In genomic region chr1:157011226-157011625, GRCm38 (mm10) we compare ENCODE assay signal across 27 mouse cellular contexts.
DNase-seq lines count a peak whose midpoint lies in the region; ATAC-seq and TF ChIP-seq lines count a peak whose summit lies in the region.
"Had no signal": no experiment of that assay in that cellular context is flagged by ENCODE, and none has a peak within 500 bp of the region (broad histone marks: within the 10 kb centered on the region; RNA-seq: fewer than 3 reads in every experiment).

No protein-coding gene starts in this region.

- TF ChIP-seq CTCF in liver, adult 2 months (IDR thresholded peaks at IDR 0.05; ENCODE audit: low read depth, low read length): no peak
- no peak for TF ChIP-seq CTCF in C2C12 (IDR thresholded peaks at IDR 0.05; ENCODE audit: control insufficient read depth, insufficient read depth, insufficient read length)
- TF ChIP-seq CTCF in Patski (IDR thresholded peaks at IDR 0.05): no peak

- H3K79me3 ChIP-seq in C2C12 (ENCODE audit: low read depth): no peaks in the 10 kb centered on the region

- H3K9ac ChIP-seq in liver, adult 2 months (ENCODE audit: low read depth, low read length): no peak overlapping the region
- H3K9ac ChIP-seq: embryonic facial prominence, embryonic 12.5 days; embryonic facial prominence, embryonic 15.5 days; forebrain, embryonic 12.5 days; heart, embryonic 12.5 days; heart, embryonic 15.5 days; hindbrain, embryonic 14.5 days had no signal

- peak; percentile 62 for DNase-seq in liver, adult 2 months (ENCODE audit: extremely low read depth, low read depth, low spot score)
- DNase-seq in liver (no peak), Patski (ENCODE audit: low read depth, low spot score) (no peak)
- DNase-seq in testis, postnatal 14 days (ENCODE audit: low spot score): no peak
- no peak for DNase-seq in gastrocnemius, adult 8-10 months (ENCODE audit: low spot score in 2 of 2)
- DNase-seq: adrenal gland, postnatal 10 days; cerebellum, adult 11 months; cerebellum, adult 2 months; cerebellum, adult 9-11 months; cerebellum, postnatal 25 days; gastrocnemius, postnatal 14 days; heart, adult 18-20 months; heart, postnatal 10 days; heart, postnatal 4 days had no signal

- no peaks in the 10 kb centered on the region for H3K79me2 ChIP-seq in liver, adult 2 months (ENCODE audit: control insufficient read depth, insufficient read depth, low read length)
- no peaks in the 10 kb centered on the region for H3K79me2 ChIP-seq in C2C12 (ENCODE audit: control insufficient read depth, insufficient read depth)

- CTCF ChIA-PET in Patski (lab: Charles Lee): interaction anchor here (1.6 kb wide), 1 partner anchor 24 kb away, joined by 5 read pairs; no protein-coding TSS in a partner anchor

- ATAC-seq in Patski: peak; percentile 73
- ATAC-seq: forebrain, embryonic 16.5 days; hindbrain, postnatal 0 days; inflammation-experienced regulatory T-cells, adult 6 months; intestine, embryonic 16.5 days had no signal

- no peak overlapping the region for H3K4me3 ChIP-seq in liver, adult 2 months (ENCODE audit: insufficient read depth, low read depth, low read length)
- H3K4me3 ChIP-seq in C2C12 (ENCODE audit: insufficient read depth, poor library complexity, severe bottlenecking): no peak overlapping the region
- H3K4me3 ChIP-seq: embryonic facial prominence, embryonic 12.5 days; embryonic facial prominence, embryonic 15.5 days; forebrain, embryonic 12.5 days; heart, embryonic 12.5 days; heart, embryonic 15.5 days had no signal

- TF ChIP-seq POLR2A in liver, adult 2 months (IDR thresholded peaks at IDR 0.05; ENCODE audit: extremely low read depth, insufficient read depth, low read length): no peak

- 33% methylated on average over 6 of the region's 6 CpGs for WGBS in liver, adult 2 months

- peaks cover 18% of the 10 kb centered on the region for H3K4me1 ChIP-seq in liver, adult 2 months (ENCODE audit: control insufficient read depth, insufficient read depth, low read length)
- H3K4me1 ChIP-seq: embryonic facial prominence, embryonic 12.5 days had no signal

- H3ac ChIP-seq in C2C12 (ENCODE audit: control insufficient read depth, insufficient read length, low read depth): no peak overlapping the region

- no peak overlapping the region for H3K27ac ChIP-seq in liver, adult 2 months (replicated peaks; ENCODE audit: insufficient read depth, low read depth, low read length)
- H3K27ac ChIP-seq: embryonic facial prominence, embryonic 12.5 days; embryonic facial prominence, embryonic 15.5 days; forebrain, embryonic 12.5 days; heart, embryonic 15.5 days; hindbrain, embryonic 14.5 days; hindbrain, postnatal 0 days had no signal

- H3K27me3 ChIP-seq in liver, adult 2 months (ENCODE audit: control insufficient read depth, insufficient read depth, low read length): no peaks in the 10 kb centered on the region
- H3K27me3 ChIP-seq in C2C12 (ENCODE audit: control insufficient read depth, insufficient read depth, insufficient read length): no peaks in the 10 kb centered on the region
- H3K27me3 ChIP-seq in Patski: no peaks in the 10 kb centered on the region
- H3K27me3 ChIP-seq: CH12.LX; embryonic facial prominence, embryonic 12.5 days; embryonic facial prominence, embryonic 15.5 days; forebrain, embryonic 12.5 days; heart, embryonic 12.5 days; heart, embryonic 15.5 days had no signal

- H3K36me3 ChIP-seq in liver, adult 2 months (ENCODE audit: control insufficient read depth, insufficient read depth, low read length): no peaks in the 10 kb centered on the region
- no peaks in the 10 kb centered on the region for H3K36me3 ChIP-seq in C2C12 (ENCODE audit: control insufficient read depth, insufficient read depth)
- H3K36me3 ChIP-seq: embryonic facial prominence, embryonic 12.5 days; embryonic facial prominence, embryonic 15.5 days; forebrain, embryonic 12.5 days; G1E; heart, embryonic 12.5 days; heart, embryonic 15.5 days had no signal

- in situ Hi-C loops in Patski (cut with MboI; ENCODE audit: low pct_unique_long_range_greater_than_20kb): no loop called here

- POLR2A ChIA-PET in Patski (lab: Charles Lee): interaction anchor here (0.7 kb wide), 1 partner anchor 18 kb away, joined by 6 read pairs; no protein-coding TSS in a partner anchor

TF ChIP-seq in C2C12, 6 proteins besides CTCF, POLR2A, EP300 and RAD21:
- TF ChIP-seq MYOG (IDR thresholded peaks at IDR 0.05; ENCODE audit: control insufficient read depth, extremely low read depth, insufficient read length) (no peak), FOSL1 (IDR thresholded peaks at IDR 0.05; ENCODE audit: insufficient read depth, low read length, poor library complexity, severe bottlenecking) (peak; percentile 95), CEBPB (IDR thresholded peaks at IDR 0.05; ENCODE audit: low read depth) (peak; percentile 79), MAX (IDR thresholded peaks at IDR 0.05) (no peak), USF1 (IDR thresholded peaks at IDR 0.05; ENCODE audit: low read depth) (no peak)
